Mouse (Mus musculus) bone marrow macrophage, adult 2 months (primary cell): ENCODE data around the gene Rpl7a. TPM values are rescaled to one million over a fixed set of nuclear protein-coding genes. Genes with fewer than 3 reads are reported as not detected.
A peak's percentile ranks its signal among the peaks of the same experiment; 100 is the strongest.

Experiments
- H3K27ac ChIP-seq: 2 replicates; pipeline ENCODE4 v1.5.1; 2012; ENCODE audit warnings: low read depth, low read length; ENCODE audit not compliant: insufficient read depth
- H3K4me1 ChIP-seq: 2 replicates; pipeline ENCODE4 v1.6.1; 2012; ENCODE audit warnings: low read length; ENCODE audit not compliant: control insufficient read depth, insufficient read depth
- H3K4me3 ChIP-seq: 2 replicates; pipeline ENCODE4 v1.5.1; 2012; ENCODE audit warnings: mild to moderate bottlenecking, low read length, moderate library complexity; ENCODE audit not compliant: insufficient read depth
- CTCF ChIP-seq: IDR thresholded peaks from 2 replicates; pipeline ENCODE4 v1.5.1; 2012; ENCODE audit warnings: low read depth, mild to moderate bottlenecking, low read length, moderate library complexity
- POLR2A ChIP-seq: IDR thresholded peaks from 2 replicates; pipeline ENCODE4 v1.6.1; 2012; ENCODE audit warnings: mild to moderate bottlenecking, low read depth, low read length, borderline replicate concordance
- polyA plus RNA-seq: library from polyadenylated mRNA; stranded (reverse); fragments of >200 nt; gene quantifications from 2 replicates; pipeline ENCODE4 v1.2.4, GENCODE M21; 2012; ENCODE audit not compliant: missing spikeins, insufficient read depth, insufficient read length

Gene Rpl7a
- polyA plus RNA-seq, 1 experiment = 400 TPM

DNA sequence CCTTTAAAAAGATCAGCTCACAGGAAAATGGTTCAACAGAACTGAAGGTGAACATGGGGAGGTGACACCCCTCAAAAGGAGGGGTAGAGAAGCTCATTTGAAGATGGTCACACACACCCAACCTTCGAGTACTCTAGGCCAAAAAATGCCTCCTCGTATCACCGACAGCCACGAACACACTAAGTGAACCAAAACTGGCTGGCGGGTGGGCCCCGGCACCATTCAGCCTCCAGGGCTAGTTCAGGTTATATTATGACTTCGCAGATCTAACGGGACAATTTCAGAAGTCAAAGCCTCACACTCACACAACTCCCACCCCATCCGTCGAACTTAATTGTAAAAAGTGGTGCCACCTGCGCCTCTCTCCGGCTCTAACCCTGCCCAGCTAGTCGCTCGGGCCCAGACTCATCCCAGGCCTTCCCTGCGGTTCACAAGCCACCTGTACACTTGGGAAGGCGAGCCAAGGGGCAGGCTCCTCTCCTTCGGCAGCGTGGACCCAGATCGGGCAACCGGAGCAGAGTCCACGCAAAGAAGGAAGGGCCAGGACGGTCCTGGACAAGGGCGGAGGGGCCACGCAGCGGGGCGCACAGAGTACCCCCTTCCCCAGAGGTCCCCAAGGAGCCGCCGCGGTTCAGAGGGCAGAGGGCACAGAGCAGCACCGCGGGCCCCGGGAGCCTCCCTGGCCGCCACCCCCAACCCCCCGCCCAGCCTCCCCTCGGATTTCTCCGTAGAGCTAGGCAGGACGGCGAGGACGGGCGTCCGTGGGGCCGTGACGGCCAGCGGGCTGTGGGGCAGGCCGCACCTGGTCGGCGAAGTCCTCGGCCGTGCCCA lies 22.1 kb downstream of the Rpl7a start:
- Histone ChIP-seq H3K27ac (peak overlapping the region; percentile 78), H3K4me1 (peaks cover 55% of the 10 kb centered on the region), H3K4me3 (peak overlapping the region; percentile 98)
- TF ChIP-seq CTCF (no peak), POLR2A (no peak)

DNA sequence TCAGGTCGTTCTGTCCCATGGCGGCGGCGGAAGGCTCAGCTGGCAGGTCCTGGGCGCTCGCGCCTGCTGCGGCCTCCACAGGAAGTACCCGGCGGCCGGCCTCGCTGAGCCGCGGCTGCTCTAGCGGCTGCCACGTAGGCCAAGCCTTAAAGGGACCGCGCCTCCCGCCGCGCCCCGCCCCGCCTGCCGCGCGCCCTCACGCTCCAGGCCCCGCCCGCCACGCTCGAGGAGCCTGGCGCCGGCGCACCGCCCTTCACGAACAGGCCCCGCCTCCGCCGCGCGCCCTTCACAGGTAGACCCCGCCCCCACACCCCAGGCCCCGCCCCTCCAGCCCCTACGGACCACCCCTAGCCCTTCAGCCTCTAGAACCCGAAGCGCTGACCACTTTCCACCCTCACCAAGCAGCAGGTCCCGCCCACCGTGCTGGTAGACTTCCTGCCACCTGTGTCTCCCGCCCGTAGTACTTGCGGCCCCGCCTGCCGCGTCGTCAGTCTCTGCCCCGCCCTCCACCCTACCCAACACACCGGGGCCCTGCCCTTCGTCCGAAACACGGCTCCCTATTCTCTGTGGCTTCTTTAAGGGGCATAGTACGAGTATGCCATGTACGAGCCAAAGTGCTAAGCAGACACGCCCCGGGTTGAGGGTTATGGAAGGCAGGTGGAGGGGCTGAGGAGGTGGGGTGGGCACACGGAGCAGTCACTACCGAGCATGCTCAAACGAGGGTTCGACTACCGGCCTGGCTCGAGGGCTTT lies 22.9 kb downstream of the Rpl7a start, which contains the start of the genes Surf4 and Stkld1:
Surf4 (minus strand) TSS at position 625 of the 752 bp plus-strand sequence.
Stkld1 (plus strand) TSS at position 744 of the 752 bp plus-strand sequence.
- TF ChIP-seq CTCF (no peak), POLR2A (peak; percentile 68; the same call in 1 of the 2 replicates)
- peak within 1 kb of the TSS; percentile 78 for H3K27ac ChIP-seq
- H3K4me3 ChIP-seq = peak within 1 kb of the TSS; percentile 98
- H3K4me1 ChIP-seq = peaks cover 48% of the 10 kb centered on the region

DNA sequence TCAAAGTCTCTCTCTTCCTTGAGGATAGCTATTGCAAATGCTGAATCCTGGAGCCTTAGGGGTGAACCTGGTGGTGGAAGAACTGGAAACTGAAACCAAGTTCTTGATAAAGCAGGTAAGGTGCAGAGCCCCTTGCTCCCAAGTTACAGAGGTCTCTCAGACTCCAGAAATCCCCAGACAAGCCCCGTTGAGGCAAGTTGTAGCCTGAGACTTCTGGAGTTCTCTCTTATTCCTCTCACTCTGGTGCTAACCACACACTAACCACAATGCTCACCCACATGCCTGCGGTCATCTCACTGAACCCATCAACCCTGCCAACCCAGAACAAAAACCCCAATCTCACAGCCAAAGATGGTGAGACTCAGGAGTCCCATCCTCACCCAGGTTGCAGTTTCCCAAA lies 24.7 kb downstream of the Rpl7a start:
- TF ChIP-seq POLR2A = no peak
- Histone ChIP-seq H3K27ac (no peak overlapping the region), H3K4me3 (no peak overlapping the region), H3K4me1 (peaks cover 36% of the 10 kb centered on the region)

DNA sequence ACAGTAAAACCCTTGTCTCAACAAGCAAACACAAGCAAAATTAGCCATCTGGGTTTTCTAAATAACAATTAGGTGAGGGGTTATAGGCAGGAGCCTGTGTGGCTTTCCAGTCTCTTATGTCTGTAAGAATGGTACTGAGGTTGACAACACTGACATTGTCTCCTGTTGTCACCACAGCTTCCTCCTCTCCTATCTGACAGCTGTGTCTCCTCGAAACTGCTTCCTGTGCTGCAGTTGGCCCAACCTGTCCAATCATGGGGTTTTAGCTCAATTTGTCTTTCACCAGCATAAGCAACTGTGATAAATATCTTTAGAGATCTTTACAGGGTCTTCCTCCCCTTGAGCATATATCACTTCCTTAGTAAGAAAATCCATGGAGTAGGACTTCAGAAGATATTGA lies 25.9 kb downstream of the Rpl7a start:
- Histone ChIP-seq H3K4me3 (no peak overlapping the region), H3K4me1 (peaks cover 33% of the 10 kb centered on the region), H3K27ac (no peak overlapping the region)
- TF ChIP-seq CTCF (no peak), POLR2A (no peak)

DNA sequence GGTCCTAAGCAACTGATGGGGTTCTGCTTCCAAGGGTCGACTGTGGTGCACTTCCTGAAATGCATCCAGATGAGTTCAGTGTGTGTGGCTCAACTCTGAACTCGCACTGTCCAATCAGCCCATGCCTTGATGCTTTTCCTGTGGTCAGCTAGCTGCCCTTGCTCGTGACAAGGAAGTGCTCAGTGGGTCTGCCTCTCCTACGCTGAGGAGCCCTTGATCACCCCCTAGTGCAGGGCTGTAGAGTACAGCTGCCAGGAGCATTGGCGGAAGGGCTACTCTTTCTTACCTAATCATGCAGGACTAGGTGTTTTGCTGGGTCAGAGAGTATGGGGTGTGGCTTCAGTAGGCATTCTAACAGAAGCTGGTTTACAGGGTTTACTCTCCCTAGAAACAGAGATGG lies 31.0 kb downstream of the Rpl7a start:
- 0 out of 2 replicates have a peak overlapping the region, but pooled peaks have one; percentile 6 for H3K4me3 ChIP-seq
- peaks cover 9% of the 10 kb centered on the region for H3K4me1 ChIP-seq
- TF ChIP-seq POLR2A = no peak
- 0 out of 2 replicates have a peak, but pooled peaks have one; percentile 24 for TF ChIP-seq CTCF
- peak overlapping the region; percentile 42 for H3K27ac ChIP-seq

DNA sequence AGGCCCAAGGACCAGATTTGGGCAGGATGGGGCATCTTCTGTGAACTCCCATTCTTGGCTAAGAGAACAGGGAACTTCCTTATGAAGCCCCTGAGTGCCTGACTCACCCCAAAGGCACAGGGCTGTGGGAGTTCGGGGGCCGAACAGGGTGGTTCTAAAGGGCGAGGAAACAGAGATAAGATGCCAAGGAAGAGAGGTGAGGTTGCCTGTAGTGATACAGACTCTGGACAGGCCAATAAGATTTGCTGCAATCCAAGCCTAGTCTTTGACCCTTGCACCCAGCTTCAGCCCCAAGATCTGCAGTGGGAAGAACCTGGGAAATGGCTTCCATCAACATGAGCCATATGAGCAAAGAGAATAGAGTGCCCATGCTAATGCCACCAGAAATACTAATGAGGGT lies 32.7 kb downstream of the Rpl7a start:
- Histone ChIP-seq H3K4me3 (no peak overlapping the region), H3K4me1 (peaks cover 9% of the 10 kb centered on the region), H3K27ac (no peak overlapping the region)
- TF ChIP-seq POLR2A (no peak), CTCF (no peak)

DNA sequence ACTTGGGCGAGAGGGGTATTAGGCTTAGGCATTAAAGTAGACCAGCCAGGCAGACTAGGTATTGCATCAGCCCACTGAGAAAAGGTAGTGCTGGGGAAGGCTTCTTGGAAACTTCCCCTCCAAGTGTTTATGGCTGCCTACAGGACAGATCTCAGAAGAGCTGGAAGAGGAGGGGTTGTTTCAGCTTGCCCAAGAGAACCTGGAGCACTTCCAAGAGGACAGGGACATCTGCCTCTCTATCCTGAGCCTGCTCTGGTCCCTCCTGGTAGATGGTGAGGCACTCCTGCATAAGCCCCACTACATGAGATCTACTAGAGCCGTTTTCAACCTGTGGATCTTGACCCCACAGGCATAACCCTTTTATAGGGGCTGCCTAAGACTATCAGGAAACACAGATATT lies 39.8 kb downstream of the Rpl7a start:
- Histone ChIP-seq H3K4me3 (no peak overlapping the region), H3K4me1 (peaks cover 12% of the 10 kb centered on the region), H3K27ac (no peak overlapping the region)
- TF ChIP-seq CTCF (no peak), POLR2A (no peak)

DNA sequence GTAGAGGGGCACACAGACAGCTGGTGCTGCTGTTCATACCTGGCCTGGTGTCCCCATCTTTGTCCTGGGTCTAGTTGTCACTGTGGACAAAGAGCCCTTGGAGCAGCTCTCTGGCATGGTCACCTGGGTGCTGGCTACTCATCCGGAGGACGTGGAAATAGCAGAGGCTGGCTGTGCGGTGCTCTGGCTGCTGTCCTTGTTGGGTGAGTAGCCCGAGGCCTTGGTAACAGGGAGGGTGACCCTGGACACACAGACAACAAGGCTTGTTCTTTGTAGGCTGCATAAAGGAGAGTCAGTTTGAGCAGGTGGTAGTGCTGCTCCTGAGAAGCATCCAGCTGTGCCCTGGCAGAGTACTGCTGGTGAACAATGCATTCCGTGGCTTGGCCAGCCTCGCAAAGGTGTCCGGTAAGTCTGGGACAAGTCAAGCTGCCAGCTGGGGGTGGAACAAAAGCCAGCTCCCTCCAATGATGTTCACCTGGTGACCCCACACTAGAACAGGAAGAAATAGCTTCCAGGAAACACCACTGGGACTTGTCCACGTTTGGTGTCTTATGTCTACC lies 40.9 kb downstream of the Rpl7a start:
- Histone ChIP-seq H3K4me1 (peaks cover 14% of the 10 kb centered on the region), H3K4me3 (no peak overlapping the region), H3K27ac (no peak overlapping the region)
- no peak for TF ChIP-seq CTCF
- TF ChIP-seq POLR2A = no peak

DNA sequence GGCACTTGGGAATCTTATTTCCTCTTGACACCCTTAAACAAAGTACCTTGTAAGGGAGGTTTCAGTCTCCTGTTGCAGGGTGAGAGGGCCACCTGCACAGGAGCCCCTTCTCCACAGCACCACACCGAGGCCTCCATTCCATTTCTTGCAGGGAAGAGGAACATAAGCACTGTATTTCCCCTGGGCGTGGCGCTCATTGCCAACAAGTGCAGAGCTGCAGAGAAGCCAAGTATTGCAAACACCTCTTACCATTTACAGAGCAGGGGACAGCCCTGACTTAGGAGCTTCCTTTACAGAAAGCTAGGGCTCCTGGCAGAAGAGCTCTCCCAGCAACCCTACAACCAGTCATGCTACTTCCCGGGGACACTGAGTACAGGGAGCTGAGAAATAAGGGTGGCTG lies 41.6 kb downstream of the Rpl7a start:
- Histone ChIP-seq H3K27ac (no peak overlapping the region), H3K4me3 (no peak overlapping the region), H3K4me1 (peaks cover 14% of the 10 kb centered on the region)
- TF ChIP-seq POLR2A (no peak), CTCF (no peak)
